Mouse (Mus musculus): Measurements from ENCODE around the gene Tmbim7. TPM values are rescaled to one million over a fixed set of nuclear protein-coding genes. Genes with fewer than 3 reads are reported as not detected.

The Tmbim7 gene
- total RNA-seq, 2 experiments from 2014 or later: not detected

DNA sequence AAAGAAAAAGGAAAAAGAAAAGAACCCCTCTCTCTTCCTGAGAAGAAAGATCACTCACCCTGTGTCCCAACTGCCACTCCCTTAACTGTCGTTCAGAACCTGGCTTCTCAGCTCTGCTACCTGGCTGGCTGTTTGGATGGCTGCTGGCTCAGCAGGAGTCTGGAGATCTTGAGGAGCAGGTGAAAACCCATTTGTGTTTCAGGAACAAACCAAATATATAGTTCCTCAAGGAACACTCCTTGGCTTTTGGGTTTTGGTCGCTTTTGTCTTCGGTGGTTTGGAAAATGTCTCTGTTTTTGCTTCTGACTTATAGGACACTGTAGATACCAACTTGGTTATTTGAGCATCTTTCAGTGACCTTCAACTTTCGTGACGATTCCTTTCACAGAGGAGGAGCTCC, 6.1 kb downstream of the Tmbim7 start, which contains the start of gene Gatad1:
Gene Gatad1, minus strand, starts transcription at position 101 of the 400 bp plus-strand sequence.
- no peak for ATAC-seq (replicated peaks; ENCODE audit: poor library complexity)

DNA sequence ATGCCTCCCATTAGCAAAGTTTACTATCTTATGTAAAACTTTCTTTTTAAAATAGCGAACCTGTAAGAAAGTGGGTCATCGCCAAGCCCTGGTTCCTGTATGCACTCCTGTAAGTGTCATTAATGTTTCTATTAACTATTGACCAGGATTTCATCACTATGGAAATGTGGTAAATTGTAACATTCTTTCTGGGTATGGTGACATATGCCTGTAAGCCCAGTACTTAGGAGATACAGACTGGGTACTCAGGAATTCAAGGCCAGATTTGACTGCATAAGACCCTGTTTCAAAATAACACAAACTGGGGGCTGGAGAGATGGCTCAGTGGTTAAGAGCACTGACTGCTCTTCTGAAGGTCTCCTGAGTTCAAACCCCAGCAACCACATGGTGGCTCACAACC, 14.2 kb downstream of the Tmbim7 start:
- ATAC-seq (replicated peaks; ENCODE audit: poor library complexity): peak; percentile 27

DNA sequence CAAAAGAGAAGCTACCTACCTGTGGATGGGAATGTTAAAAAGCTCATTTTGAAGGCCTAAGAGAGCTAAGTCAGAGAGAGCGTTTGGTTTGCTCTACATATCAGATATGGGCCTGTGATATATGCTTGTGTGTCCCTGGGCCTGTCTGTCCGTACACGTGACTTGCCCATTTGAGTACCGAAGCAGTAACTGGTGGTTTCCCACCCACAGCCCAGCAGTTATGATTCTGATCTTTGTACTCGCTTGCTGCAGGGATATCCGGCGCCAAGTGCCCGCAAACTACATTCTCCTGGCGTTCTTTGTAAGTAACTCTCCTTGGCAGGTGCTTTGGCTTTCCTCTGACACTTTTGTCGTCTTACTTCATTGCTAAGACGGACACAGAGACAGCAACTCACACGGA, 15.6 kb downstream of the Tmbim7 start:
- ATAC-seq (replicated peaks; ENCODE audit: poor library complexity): peak; percentile 49

DNA sequence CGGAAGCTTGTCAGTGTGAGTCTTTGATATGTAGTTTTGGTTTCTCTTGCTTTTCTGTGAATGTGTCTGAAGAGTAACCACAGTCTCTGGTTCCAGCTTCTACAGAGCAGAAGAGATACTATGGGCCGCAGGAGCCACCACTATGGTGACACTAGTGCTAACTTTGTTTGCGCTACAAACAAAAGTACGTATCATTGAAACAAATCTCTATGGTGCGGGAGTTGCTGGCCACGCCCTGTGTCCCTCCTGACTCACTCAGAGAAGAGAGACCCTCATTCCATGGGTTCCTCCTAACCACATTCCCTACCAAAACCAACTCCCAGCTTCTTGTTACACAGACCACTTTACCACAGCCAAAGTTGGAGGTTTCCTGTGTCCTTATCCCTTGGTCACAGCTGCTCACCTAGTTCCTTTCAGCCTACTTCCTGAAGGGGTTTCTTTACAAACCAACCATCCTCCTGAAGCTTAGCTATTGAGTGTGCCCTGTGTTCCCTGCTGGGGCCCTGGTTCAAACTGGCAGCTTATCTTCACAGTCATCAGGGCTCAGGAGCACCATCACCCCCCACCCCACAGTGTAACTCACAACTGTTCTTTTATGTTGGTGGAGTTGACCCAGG, 19.1 kb downstream of the Tmbim7 start:
- ATAC-seq (replicated peaks; ENCODE audit: poor library complexity): peak; percentile 79

DNA sequence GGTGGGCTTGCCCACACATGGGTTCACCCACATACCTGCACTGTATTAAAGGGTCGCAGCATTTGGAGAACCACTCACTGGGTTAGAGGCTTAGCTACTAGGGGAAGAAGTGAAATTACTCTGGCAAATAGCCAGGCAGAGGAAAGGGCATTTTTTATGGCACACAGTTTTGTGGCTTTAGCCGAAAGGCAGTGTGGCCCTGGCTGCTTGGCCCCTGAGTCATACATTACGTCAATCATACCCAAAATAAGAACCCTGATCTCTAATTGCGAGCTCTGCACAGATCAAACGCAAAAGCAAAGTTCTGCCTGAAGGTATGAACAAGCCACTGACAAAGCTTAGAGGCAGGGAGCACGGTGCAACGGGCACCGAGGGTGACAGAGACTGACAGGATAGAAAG, 37.3 kb downstream of the Tmbim7 start:
- ATAC-seq (replicated peaks; ENCODE audit: poor library complexity): no peak

DNA sequence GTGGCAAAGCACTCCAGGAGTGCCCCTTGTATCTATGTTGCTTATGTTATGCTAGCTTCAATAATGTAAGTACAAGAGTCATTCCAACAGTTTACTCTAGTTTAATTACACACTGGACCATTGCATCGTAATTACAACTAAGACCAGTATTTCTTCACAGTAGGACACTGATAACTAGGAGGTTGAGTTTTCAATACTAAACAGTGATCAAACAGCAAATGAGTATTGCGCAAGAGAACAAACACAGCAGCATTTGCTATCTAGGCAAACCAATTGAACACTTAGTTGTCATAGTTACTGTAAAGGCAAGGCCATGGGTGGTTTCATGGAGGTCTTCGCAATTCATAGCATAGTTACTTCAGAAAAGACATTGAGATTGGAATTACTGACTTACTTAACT, 40.3 kb downstream of the Tmbim7 start:
- no peak for ATAC-seq (replicated peaks; ENCODE audit: poor library complexity)

DNA sequence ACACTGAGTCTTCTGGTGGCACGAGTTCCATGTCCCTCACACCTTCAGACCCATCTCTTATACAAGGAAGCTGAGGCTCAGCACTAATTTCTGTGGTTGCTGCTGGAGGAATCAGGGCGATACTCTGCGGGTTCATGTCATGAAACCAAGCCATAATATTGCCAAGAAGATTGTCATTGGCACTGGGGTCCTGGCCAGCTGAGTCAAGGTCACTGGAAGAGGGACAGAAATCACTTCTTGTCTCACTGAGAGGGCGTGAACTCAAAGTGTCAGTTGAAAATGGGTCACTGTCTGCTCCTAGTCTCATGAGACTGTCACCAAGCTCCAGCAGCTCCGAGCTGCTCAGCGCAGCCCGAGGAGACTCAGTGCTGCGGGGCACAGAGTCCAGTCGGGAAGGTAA, 42.0 kb downstream of the Tmbim7 start:
- ATAC-seq (replicated peaks; ENCODE audit: poor library complexity): no peak

DNA sequence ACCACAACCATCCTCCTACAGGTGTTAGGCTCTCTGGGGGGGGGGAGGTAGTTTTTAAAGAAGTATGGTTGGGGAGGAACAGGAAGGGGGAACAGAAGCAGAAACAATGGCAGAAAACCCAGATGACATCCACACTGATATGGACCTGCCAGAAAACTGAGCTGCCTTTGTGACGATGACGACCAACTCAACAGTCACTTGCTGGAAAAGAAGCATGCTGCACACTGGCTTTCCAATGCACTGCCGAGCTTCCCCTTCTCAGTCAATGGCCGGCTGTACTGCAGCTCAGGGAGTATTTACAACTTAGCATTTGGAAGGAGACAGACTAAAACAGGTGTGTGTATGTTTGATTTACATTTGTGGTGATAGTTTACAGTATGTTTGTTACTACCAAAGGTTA, 44.2 kb downstream of the Tmbim7 start:
- no peak for ATAC-seq (replicated peaks; ENCODE audit: poor library complexity)

DNA sequence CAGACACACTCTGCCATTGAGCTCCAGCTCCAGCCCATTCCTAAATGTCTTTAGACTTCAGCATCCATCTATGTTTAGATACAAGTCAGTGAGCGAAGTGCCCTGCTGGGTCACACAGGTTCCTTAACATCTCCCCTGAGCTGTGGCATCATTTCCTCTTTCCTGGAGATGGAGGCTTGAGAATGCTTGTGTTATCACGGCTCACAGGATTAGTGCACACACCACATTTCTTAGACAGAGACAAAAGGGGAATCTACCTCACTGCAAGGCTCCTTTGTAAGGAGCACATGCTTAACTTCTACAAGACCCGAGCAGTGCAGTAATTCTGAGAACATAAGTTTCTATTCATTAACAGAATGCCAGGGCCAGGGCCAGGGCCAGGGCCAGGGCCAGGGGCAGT, 45.0 kb downstream of the Tmbim7 start:
- peak; percentile 31; the same call in 1 of the 2 replicates for ATAC-seq (replicated peaks; ENCODE audit: poor library complexity)

DNA sequence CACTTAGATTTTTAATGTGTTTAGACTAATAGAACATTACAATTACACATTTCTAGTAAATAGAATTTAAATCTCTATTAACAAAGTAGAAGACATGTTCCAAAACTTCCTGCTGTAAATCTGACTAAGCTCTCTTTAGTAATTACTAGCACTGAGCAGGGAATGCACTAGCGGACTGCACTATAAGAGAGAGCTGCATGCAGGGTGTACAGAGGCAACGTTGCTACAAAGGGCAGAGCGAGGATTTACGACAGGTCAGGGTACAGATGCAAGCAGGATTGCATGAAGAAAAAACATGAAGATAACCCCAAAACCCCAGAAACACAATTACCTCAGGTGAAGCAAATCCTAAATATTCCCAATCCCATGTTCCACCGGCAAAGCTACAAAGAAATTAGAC, 49.0 kb downstream of the Tmbim7 start:
- no peak for ATAC-seq (replicated peaks; ENCODE audit: poor library complexity)

DNA sequence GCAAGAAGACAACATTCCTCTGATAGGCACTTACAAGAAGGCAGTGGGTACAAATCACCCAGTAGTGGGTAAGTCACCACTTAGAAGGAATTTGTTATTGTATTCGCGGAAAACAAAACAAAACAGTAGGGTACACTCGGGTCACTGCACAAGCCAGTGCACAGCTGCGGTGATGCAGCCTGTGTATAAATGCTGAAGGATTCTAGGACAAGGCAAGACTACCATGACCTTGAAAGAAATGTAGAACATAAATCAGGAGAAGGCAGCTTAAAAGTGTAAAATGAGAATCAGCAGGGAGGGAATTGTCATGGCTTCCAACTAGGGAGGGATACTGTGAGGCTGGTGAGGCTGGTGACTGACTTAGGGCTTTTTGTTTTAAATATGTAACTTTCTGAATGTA, 51.2 kb downstream of the Tmbim7 start:
- no peak for ATAC-seq (replicated peaks; ENCODE audit: poor library complexity)

DNA sequence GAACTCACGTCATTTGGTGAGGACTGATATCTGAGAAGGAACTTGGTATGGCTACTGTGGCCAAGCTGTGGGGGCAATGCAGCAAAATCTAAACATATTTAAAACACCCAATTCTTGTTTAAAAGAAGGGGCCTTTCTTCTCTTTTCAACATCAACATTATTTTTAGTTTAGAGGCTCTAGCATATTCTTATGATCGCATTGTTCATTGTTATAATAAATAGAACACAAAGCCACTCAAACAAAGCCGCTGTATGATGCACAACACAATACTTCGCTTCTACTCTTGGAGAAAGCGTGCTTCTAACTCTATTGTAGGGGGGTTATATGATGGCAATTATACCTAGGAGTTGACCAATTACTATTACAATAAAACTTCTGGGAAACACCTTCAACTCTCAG, 64.8 kb downstream of the Tmbim7 start:
- no peak for ATAC-seq (replicated peaks; ENCODE audit: poor library complexity)

DNA sequence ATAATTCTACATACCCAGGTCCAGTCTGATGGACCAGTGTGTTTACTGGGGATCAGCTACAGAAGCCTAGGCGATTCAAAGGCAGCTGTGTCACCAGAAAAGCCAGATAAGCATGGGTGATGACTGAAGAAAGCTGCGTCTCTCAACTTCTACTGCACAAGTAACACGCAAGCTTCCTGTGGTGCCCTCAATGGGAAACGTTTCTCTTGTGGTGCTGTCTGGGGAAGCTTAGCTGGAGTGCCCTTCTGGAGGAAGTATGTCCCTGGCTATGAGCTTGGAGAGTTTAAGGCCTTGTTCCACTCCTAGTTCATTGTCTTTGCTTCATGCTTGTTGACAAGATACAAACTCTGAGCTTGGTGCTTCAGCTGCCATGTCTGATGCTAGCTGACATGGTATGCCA, 68.4 kb downstream of the Tmbim7 start:
- ATAC-seq (replicated peaks; ENCODE audit: poor library complexity): peak; percentile 60

DNA sequence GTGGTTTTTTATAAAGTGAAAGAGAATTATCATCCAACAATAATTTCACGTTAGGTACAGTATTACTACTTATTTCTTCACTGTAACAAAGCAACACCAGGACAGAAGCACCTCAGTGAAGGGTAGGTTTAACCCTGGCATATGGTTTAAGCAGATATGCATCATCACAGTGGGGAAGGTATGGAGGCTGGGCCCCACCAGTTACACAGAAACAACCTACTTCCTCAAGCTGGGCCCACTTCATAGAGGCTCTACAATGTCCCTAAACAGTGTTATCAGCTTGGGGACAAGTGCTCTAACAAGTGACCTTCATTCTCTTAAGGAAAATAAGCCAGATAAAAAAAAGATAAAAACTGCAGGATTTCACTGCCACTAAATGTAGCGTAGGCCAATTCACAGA, 71.9 kb downstream of the Tmbim7 start:
- peak; percentile 55 for ATAC-seq (replicated peaks; ENCODE audit: poor library complexity)

DNA sequence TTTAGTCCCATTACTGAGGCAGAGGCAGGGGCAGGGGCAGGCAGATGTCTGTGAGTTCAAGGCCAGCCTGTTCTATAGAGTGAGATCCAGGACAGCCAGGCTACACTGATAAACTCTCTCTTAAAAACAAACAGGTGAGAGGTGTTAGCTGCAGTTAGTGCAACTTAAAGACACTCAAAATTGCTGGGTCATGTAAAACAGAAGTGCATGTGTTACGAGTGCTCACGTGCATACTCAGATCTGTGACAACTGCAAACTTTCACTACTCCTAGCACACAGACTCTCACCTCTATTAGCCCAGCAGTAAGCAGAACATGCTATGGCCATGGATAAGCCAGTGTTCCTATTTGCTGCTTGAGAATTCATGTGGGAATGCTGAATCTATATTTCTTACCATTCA, 72.4 kb downstream of the Tmbim7 start:
- no peak for ATAC-seq (replicated peaks; ENCODE audit: poor library complexity)

DNA sequence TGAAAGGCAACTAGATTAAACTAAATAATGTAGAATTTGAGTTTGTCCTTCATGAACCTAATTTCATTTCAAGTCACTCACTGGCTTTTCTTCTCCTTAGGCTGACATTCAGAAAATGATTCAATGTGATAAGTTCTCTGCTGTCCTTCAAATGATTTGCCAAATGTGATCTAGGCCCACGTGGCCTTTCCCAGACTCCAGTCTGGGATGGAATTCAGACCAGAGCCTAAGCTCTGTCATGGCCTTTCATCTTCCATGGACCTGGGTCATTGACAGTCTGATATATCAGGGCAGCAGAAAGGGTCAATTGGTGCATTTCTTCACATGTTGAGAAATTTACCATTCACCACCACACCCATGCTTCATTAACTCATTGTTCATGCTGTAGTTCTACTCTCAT, 74.5 kb downstream of the Tmbim7 start:
- no peak for ATAC-seq (replicated peaks; ENCODE audit: poor library complexity)

DNA sequence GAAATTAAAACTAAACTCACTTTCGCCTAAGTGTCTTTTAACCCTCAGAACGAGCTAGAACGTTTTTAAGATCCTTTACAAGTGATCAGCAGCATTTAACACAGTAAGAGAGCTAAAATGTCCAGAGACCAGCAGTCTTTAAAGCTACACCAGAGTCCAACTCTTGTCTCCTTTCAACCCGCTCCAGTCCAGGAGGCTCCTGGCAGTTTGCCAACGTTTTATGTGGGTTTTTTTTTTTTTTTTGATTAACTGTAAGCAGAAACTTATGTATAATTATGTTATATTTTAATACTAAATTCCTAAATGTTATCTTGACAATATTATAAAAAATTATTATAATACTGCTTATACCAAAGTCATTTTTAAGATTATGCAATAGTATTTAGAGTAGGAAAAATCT, 77.8 kb downstream of the Tmbim7 start:
- ATAC-seq (replicated peaks; ENCODE audit: poor library complexity): no peak

Other genes with a start within 250 kb of the Tmbim7 start
- gene Fam133b, start 107.3 kb upstream of the Tmbim7 start, total RNA-seq (2015): 82.1 and 105 TPM in 2 replicates
- gene Fam133b, start 107.3 kb upstream of the Tmbim7 start, total RNA-seq (2017): 98.5 and 129 TPM in 2 replicates
- 21.7 and 34.3 TPM in 2 replicates for gene 1700109H08Rik, start 79.6 kb upstream of the Tmbim7 start, total RNA-seq (2015)
- 13.2 and 14.0 TPM in 2 replicates for gene 1700109H08Rik, start 79.6 kb upstream of the Tmbim7 start, total RNA-seq (2017)
- 18.6 and 34.9 TPM in 2 replicates for gene Pex1, start 55.1 kb upstream of the Tmbim7 start, total RNA-seq (2015)
- 17.3 and 19.4 TPM in 2 replicates for gene Pex1, start 55.1 kb upstream of the Tmbim7 start, total RNA-seq (2017)
- 13.0 and 15.4 TPM in 2 replicates for gene Rbm48, start 54.6 kb upstream of the Tmbim7 start, total RNA-seq (2015)
- gene Rbm48, start 54.6 kb upstream of the Tmbim7 start, total RNA-seq (2017): 27.4 and 32.4 TPM in 2 replicates
- gene Gatad1, start 6.0 kb downstream of the Tmbim7 start, total RNA-seq (2015): 112 and 131 TPM in 2 replicates
- 179 and 200 TPM in 2 replicates for gene Gatad1, start 6.0 kb downstream of the Tmbim7 start, total RNA-seq (2017)
- 22.9 and 25.9 TPM in 2 replicates for gene Ankib1, start 151.7 kb downstream of the Tmbim7 start, total RNA-seq (2015)
- gene Ankib1, start 151.7 kb downstream of the Tmbim7 start, total RNA-seq (2017): 31.0 and 34.5 TPM in 2 replicates
- gene Krit1, start 152.0 kb downstream of the Tmbim7 start, total RNA-seq (2015): 50.4 and 69.6 TPM in 2 replicates
- 40.6 and 61.2 TPM in 2 replicates for gene Krit1, start 152.0 kb downstream of the Tmbim7 start, total RNA-seq (2017)
- gene Lrrd1, start 194.0 kb downstream of the Tmbim7 start, total RNA-seq (2015): not detected in 2 replicates
- 0.03 and 0.12 TPM in 2 replicates for gene Lrrd1, start 194.0 kb downstream of the Tmbim7 start, total RNA-seq (2017)
- 7.6 and 8.1 TPM in 2 replicates for gene Mterf1a, start 242.8 kb downstream of the Tmbim7 start, total RNA-seq (2015)
- gene Mterf1a, start 242.8 kb downstream of the Tmbim7 start, total RNA-seq (2017): 10.3 and 17.3 TPM in 2 replicates

Data from megakaryocyte progenitor cell, adult 5-6 weeks (primary cell).